Mouse (Mus musculus) thymus, adult 2 months (tissue): ENCODE results near the gene Sox14.

Experiments
- CTCF ChIP-seq: fragments of 200-500 bp; IDR thresholded peaks from 2 replicates; pipeline ENCODE4 v1.5.1; 2012; ENCODE audit warnings: mild to moderate bottlenecking, control low read depth, low read length, moderate library complexity, borderline replicate concordance; ENCODE audit not compliant: control insufficient read depth, poor library complexity, insufficient read depth; ENCODE audit errors: extremely low read depth
- POLR2A ChIP-seq: fragments of 200-500 bp; IDR thresholded peaks from 2 replicates; pipeline ENCODE4 v1.6.1; 2012; ENCODE audit warnings: mild to moderate bottlenecking, low read length, control low read depth, moderate library complexity; ENCODE audit not compliant: control insufficient read depth, poor library complexity, insufficient read depth; ENCODE audit errors: extremely low read depth

DNA sequence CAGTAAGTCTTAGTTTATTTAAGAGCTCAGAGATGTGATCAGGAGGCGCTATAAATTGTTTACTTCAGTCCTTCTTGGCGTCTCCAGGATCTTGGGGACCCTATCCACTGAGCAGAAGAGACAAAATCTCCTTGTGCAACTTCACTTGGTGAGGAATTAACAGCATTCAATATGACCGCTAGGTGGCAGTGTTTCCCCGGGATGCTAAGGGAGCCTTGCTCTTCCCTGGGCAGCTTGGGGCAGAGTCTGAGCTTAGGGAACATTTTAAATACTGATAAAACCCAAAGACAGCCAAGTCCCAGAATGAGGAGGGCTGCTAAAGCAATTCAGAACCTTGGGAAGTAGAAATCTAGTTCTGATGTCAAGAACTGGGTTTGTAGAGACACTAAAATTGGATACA lies 29.1 kb downstream of the Sox14 start:
- peak; percentile 36; the same call in 1 of the 2 replicates for TF ChIP-seq CTCF
- no peak for TF ChIP-seq POLR2A
